Mouse (Mus musculus): Measurements from ENCODE around the gene Kif5a. TPM values are rescaled to one million over a fixed set of nuclear protein-coding genes. Genes with fewer than 3 reads are reported as not detected.
A peak's percentile ranks its signal among the peaks of the same experiment; 100 is the strongest.
"Not testable (repeated sequence)": the region's sequence is repeated elsewhere in the genome, so short reads cannot be mapped to it uniquely, and the experiment has no call there.

The Kif5a gene
- total RNA-seq, 2 experiments from 2014 or later, result 7.4 to 16.9 TPM

GRCm38 (mm10) chr10:127213704-127214421, 49.3 kb downstream of the Kif5a start:
- no peak for DNase-seq

- DNase-seq, result no peak
These were observed 49.9 kb downstream of the Kif5a start for GRCm38 (mm10) chr10:127213272-127213671.

- DNase-seq, result peak; percentile 96
These were observed 51.7 kb downstream of the Kif5a start, which contains the start of gene Pip4k2c for GRCm38 (mm10) chr10:127211414-127211854. TSS of gene Pip4k2c (minus strand) at chr10:127211585.

DNA sequence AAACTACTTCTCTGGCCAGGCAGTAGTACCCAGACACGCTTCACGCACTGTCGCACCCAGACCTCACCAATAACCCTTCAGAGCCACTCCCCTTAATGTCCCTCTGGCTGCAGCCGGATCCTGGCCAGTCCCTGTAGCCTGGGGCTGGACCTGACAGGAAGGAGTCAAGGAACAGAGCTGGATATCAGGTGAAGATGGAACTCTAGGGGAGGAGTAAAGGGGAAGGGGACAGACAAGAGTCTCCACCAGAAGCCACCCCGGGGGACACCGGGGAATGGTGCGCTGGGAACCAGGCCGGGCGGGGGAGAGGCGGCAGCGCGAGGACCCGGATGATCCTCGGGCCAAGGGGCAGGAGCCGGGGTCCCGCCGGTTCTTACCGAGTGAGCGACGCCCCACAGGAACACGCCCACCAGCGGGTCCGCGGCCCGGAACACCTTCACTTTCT, 52.2 kb downstream of the Kif5a start:
- DNase-seq, result peak; percentile 50

- DNase-seq, result no peak
These were observed 53.1 kb downstream of the Kif5a start for GRCm38 (mm10) chr10:127209928-127210570.

GRCm38 (mm10) chr10:127208921-127209320, 54.2 kb downstream of the Kif5a start:
- no peak for DNase-seq

GRCm38 (mm10) chr10:127205373-127205772, 57.8 kb downstream of the Kif5a start:
- DNase-seq, result no peak

DNA sequence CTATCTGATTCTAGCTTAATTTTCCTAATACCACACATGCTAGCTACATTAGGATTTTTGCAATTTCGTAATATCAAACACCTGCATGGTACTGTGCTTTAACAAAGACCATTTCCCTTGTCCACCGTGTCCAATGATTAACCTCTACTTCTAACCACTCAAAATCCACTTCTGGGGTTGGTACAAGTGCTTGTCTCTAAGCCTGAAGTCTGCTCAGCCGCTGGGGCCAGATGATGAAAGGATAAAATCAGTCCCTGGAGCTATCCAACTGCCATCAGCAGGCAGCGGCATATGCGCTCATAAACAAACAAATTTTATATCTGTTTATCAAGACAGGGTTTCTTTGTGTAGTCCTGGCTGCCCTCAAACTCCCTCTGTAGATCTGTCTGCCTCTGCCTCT, 58.6 kb downstream of the Kif5a start:
- no peak for DNase-seq

GRCm38 (mm10) chr10:127203106-127203505, 60.0 kb downstream of the Kif5a start:
- no peak for DNase-seq

DNA sequence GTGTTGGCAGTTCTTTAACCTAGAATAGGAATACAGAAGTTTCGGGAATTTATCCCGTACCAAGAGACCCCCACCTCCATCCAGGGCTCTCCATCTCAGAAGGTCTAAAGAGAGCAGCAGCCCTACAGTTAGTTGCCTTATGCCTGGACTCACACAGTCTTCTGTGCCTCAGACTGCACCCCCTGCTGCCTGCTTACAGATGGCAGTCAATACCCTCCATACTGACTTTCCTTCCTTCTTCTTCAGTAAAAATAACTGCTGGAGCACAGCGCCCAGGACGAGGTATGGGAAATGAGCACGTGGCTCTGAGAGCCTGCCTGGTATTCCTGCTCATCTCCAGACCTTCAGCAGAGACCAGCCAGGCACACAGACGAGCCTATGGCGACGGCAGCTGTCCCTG, 62.9 kb downstream of the Kif5a start:
- no peak for DNase-seq

GRCm38 (mm10) chr10:127199474-127199873, 63.7 kb downstream of the Kif5a start:
- DNase-seq, result no peak

DNA sequence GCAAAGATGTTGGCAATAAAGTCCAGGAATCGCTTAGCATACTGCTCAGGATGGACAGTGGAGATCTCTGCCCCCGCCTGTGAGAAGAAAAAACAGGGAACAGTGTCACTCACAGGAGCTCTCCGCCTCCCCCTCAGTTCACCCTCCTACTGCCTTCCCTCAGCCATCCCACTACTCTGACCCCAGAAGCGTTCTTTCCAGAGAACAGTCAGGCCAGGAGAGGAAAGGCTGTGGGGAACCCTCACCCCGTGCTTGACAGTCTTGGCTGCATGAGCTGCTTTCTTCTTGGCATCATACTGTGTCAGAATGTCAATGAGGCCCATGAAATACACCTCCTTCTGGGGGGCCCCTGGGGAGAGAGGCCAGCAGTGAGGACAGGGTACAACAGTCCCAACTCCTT, 64.1 kb downstream of the Kif5a start:
- DNase-seq, result no peak

- no peak for DNase-seq
These were observed 64.7 kb downstream of the Kif5a start for GRCm38 (mm10) chr10:127198492-127198891.

- DNase-seq, result no peak
These were observed 65.5 kb downstream of the Kif5a start for GRCm38 (mm10) chr10:127197505-127198110.

DNA sequence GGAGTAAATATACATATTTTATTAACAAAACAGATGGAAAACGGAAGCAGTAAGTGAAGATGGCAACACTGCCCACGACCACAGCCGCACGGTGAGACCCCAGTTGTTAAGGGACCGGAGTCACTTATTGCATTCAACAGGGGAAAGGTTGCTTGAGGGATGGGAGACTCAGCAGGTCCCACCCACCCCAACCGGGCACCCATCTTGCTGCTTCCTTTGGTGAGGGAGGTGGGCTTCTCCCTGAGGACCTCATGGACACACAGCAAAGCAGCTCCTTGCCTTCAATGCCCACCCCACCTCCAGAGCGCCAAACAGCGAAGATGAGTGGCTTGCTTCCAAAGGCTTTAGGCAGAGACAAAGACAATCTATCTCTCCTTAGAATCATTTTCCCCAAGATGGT, 66.0 kb downstream of the Kif5a start:
- DNase-seq, result no peak

GRCm38 (mm10) chr10:127196392-127196791, 66.8 kb downstream of the Kif5a start:
- peak; percentile 72 for DNase-seq

- peak; percentile 62 for DNase-seq
These were observed 67.6 kb downstream of the Kif5a start, which contains the start of gene Dtx3 for GRCm38 (mm10) chr10:127195328-127196129. TSS of gene Dtx3 (minus strand) at chr10:127195728.

DNA sequence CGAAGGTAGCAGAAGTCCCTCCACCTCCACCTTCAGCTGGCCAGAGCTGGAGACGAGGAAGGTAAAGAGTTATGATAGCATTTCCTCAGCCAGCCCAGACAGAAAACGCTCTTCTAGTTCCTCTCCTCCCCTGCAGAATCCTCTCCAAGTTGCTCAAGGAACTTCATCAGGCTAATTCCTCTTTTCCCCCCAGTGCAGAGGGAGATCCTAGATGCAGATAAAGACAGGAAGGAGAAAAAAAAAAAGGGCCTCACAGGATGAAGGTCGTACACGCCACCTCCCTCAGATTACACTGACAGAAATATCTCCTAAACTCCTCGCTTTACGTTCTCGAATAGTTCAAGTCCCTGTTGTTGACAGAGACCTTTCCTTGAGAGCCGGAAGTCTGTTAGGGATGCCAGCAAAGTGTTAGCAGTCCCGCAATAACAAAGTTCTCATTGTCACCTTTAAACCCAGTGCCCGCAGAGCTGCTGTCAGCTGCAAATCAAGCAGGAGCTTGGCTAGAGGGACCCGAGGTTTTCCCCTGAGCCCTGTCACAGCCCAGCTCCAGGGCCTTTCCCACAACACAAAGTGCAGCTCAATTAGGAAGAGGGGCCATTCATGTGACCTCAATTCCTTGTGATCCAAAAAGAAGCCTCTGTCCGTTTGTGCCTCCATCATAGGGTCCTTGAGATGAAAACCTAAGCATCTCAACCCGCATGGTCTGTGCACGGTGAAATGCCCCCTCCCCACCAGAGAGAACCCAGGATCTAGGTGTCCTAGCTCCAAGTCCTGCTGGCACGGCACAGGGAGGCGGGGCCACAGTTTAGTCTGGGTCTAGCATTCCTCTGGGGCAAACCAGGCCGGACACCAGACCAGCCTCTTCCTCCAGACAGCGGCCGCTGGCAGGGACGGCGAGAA, 68.5 kb downstream of the Kif5a start:
- DNase-seq, result peak; percentile 82

DNA sequence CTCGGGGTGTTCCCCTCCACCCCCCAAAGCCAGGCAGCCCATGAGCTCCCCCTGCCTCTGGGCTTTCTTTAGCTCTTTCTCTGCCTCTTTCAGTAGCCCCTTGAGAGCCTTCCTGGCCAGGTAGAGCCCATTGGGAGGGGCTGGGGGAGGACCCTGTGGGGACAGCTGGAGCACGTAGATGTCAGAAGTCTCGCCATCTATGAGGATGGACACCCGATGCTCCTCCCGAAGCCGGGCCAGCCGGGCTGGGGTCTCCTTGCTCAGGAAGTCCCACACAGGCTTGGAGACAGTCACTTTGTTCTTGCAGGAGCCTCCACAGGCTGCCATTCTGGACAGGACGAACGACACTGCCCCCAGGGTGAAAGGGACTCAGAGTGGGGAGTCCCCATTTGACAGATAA, 70.1 kb downstream of the Kif5a start:
- DNase-seq, result no peak

- DNase-seq, result not testable (repeated sequence)
These were observed 71.2 kb downstream of the Kif5a start for GRCm38 (mm10) chr10:127192057-127192328.
